Mouse (Mus musculus): ENCODE results near the gene Dennd1a.

Dennd1a gene

DNA sequence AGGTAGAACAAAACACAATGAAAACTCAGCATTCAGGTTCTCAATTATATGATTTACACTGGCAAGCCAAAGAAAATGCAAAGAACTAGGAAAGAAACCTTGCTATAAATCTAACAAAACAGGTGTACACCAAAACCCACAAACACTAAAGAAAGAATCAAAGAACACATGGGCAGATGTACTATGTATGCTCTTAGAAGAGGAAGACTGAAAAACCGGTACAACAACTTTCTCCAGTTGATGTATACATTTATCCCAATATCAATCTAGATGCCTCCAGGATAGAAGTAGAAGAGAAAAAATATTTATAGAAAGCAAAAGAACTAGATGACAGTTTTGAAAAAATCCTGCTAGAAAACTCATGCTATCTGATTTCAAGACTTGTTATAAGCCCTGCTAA lies 184.5 kb downstream of the Dennd1a start:
- no peak for DNase-seq

DNA sequence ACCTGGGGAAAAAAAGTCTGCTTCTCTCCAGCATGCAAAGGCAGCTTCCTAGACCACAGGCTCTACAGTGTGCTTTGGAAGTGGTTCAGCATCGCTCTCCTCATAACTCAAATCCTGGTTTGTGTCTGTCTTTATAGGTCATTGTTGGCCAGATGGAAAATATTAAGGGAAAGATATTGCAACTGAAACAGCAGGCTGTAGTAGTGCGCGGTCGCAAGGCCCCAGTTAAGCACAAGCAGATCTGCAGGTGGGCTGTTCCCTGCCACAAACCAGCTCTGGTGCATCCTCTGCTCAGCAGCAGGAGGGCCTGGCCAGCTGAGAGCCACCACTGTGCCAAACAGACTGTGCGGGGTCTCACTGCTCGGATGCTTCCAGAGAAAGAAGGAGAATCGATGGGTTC lies 186.9 kb downstream of the Dennd1a start:
- no peak for DNase-seq

DNA sequence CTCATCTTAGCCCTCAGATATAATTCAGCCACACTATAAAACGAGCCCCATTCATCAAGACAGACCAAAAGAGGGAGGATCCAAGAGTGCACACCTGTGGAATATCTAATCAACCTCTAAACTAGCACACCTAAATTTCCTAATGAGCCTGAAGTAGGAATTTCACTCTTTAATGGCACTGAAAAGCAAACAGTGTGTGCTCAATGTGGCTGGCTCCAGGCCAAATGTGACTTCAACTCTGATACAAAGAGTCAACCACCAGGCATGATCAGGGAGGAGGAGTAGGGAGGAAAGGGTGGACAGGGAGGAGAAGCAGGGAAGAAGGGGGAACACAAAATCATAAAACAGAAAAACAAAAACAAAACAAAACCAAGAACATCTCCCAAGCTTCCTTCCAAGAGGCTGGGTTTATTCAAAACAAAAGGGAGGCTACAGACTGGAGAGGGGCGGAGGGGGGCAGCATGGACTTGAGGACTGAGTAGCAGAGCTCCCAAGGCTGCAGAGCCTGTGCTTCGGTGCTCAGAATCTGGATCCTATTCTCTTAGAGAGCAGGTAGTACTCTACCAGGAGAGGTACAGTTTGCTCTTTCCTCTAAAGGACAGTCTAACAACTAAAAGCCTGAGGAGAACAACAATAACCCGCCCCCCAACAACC lies 187.9 kb downstream of the Dennd1a start:
- DNase-seq = peak in 1 of 2 experiments; percentile 31

DNA sequence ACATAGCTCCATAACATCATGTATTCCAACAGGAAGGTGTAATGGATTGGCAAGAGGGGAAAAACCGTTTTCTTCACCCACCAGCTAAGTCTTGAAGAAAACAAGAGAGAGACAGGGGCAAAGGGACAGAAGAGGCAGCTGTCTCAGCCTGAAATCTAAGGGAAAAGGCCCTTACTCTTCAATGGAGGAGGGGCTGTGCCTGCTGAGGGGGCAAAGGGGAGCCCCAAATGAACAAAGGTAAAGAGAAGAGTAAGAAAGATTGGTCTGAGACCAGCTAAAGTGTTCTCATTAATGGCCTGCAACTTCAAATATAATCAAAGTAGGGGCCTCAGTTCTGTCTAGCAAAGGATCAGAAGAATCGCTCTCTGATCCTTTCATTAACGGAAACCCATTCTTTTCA lies 189.7 kb downstream of the Dennd1a start:
- DNase-seq = no peak

DNA sequence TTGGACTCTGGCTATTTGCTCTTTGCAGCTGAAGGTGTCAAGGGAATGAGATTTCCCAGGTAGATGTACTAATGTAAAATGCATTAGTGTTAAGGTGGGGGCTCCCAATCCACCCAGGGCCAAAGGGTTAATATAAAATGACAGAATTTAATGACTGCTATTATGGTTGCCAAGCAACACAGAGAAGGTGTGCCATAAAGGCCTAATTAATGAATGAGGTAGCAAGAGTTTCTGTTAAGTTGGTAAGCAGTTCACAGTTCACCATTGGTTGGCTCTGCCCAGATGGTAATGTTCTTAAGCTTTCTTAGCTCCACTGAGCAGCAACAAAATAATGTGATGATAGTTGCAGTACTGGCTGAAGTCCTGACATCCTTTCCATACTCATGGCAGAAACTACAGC lies 190.9 kb downstream of the Dennd1a start:
- peak in 1 of 2 experiments; percentile 27 for DNase-seq

DNA sequence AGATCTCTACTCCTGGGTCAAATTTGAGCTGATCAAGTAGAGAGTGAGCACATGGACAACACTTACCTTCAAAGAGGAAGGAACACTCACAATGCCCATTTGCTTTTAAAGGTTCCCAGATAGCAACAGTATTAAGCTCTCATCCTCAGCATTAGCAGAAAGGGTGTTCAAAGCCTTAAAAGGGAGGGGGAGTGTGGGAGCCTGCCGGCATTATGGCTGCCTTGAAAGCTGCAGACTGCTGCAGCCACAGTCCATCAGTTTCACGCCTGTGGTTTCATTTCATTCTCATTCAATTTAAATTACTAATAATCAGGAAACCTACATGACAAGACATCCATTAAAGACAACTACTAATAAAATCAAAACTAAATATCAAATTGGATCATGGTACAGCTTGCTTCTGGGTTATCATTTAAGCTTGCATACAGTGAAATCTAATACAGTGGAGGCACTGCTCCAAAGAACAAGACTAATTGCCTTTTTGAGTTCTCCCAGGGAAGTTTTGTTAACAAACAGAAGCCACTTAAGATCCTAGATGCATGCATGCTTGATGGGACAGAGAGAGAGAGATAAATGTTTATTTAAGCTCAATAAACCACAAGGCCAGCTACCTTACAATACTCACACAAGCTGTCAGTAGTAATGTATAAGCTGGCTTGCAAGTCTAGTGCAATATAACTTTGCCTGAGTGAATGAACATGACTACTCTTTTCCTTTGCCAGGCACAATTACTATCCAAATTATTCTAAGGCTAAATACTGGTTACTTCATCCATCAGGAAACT lies 192.6 kb downstream of the Dennd1a start:
- no peak for DNase-seq

DNA sequence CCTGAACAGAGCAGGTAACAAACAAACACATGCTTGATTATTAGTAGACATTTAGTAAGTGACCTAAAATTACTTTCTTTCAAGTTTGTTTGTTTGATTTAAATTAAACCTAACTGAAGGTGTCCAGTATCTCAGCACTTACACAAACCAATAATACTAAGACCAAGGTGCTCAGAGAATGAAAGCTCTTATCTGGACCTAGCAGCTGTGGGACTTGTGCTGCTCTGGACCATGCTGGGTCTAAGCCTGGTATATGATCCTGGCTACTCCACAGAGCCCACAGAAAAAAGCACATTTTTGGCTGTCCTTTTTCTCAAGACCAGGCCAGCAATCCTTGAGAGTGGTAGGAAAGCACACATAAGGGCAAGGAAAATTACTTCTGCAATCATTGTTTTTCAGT lies 193.2 kb downstream of the Dennd1a start:
- DNase-seq = no peak

DNA sequence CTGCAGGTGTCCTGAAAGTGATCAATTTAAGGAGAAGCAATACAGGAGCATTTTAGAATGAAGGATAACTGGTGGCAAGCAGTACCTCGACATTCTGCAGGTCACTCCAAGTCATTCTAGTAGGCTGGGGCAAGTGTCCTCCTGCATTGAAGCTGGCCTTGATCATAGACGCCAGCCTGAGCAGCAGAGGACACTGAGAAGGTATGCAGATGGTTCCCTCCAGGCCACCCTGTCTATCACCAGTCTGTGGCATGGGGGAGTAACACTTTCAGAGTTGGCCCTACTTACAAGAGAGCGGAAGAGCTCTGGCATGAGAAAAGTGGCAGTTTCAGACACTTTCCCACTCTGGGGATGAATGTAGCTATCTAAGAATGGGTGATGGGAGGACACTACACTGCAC lies 193.9 kb downstream of the Dennd1a start:
- no peak for DNase-seq

DNA sequence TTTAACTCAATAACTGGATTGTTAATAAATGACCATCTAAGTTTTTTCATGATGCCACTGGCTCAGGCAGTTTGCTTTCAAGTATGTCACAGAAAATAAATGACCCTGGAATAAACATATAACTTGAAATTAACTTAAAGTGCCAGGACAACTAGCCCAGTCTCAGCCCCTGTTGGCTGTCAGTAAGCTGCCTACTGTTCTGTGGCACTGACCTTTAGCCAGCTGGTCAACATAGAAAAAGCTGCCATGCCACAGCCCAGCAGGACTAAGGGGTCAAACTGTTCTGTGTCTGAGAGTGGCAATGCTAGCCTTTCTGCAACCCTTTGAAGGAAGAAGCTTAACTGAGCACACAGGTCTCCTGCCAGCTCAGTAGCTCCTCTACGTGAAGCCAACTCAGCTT lies 198.8 kb downstream of the Dennd1a start:
- peak; percentile 67 to 77 for DNase-seq

DNA sequence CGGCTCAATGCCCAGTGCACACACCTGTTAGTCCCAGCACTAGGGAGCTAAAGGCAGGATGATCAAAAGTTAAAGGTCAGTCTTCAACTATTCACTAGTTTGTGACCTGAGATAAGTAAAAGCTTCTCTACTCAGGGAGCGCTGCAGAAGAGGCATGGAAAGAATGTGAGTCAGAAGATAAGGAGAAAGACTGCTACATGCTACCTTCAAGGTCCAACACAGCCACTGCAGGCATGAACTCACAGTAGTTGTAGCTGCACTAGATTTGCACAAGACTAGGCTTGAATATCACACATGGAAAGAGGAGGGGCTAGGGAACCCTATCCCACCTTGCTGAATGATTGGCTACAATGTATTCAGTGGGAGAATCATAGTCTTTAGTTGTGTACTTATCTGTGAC lies 202.1 kb downstream of the Dennd1a start:
- DNase-seq = no peak

DNA sequence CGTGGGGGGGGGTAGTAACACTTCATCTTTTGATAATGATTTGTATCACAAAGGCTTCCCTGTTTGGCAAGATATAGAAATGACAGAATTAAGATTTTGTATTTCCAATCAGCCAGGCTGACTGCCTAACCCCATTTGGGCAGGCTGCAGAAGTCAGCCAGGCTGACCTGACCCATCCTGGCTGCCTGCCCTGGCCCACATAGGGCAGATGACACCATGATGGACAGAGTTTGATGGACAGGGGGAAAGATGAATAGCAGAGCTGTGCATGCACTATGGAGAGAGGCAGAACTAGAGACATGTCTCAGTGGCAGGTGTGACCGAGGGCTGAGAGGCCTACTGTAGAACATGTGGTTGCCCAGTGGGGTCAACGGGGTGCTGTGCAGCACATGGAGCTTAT lies 203.9 kb downstream of the Dennd1a start:
- DNase-seq = no peak

DNA sequence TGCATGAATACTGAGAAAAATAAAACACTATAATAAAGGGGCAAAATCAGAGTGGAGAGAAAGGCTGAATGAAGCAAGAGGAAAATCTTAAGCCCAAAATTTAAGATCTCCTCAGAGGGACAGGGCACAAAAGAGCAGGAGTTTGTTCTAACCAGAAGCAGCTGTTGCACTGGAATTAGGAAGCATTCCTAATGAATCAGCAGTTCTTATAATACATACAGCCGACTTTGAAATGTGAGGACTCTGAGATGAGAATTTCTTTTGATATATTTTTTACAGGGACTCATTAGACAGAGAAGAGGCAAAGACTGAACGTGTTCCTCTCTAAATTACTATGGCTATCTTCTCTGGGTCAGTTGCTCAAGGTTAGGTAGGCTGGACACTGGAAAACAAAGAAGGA lies 212.7 kb downstream of the Dennd1a start:
- DNase-seq = no peak

DNA sequence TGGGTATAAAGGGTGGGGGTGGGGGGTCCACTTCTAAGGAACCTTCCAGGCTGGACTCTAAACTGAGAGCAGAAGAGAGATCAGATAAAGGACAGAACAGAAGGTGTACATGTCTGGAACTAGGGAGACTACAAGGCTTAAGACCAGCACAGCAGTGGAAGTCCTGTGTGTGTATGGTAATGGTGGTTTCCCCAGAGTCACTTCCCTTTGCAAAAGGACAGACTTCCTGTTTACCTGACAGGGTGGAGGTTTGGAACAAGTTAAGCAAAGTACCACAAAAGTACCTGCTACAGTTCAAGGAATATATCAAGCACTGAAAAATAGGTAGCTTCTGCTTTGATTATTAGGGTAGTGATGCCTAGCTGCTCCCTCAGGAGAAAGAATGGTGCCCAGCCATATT lies 215.1 kb downstream of the Dennd1a start:
- no peak for DNase-seq

DNA sequence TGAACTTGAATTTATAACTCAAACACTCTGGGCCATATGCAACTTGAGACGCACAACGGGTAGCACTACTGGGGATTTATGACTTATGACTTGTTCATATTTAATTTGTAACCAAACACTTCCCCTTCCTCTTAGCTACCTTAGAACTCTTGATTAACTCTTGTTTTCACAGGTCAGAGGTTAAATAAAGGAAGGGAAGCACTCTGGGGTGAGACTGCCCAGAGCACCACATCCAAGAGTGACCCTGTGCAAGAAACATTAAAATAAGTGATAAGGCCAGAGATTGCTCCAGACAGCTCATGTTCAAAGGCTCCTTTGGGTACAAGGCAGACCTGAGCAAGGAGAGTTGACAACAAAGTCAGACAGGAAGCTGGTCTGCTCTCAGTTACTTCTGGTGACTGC lies 219.0 kb downstream of the Dennd1a start:
- DNase-seq = no peak

DNA sequence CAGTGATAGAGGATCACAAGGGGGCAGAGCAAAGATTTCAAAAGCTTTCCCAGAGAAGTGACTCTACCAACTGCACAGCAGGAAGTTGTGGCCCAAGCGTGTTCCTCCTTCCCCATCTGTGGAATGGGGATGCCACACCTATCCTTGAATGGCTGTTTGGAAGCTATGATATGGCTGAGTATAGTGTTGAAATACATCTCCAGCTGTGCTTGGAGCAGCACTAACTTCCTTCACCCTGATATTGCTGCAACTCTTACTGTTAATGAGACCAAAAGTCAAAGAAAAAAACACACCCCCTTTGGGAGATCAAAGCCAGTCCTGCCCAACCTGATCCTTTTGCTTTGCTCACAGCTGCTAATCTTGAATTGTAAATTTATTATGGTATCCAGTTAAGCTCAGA lies 221.3 kb downstream of the Dennd1a start:
- DNase-seq = no peak

DNA sequence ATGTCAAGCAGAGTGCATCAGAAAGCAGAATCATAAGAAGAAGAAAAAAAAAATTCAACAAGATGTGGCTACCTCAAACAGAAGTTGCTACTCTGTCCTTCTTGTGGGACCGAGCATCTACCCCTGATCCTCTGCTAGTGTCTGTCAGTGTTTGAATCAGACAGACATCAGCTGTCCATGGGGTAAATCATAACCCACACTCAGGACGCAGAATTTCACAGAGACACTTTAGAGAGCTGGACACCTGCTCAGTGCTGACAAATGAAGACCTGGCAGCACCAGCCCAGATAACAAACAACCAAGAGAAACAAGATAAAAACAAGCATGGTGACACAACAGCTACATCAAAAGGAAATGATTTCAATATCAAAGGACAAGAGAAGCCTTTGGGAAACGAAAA lies 222.9 kb downstream of the Dennd1a start:
- DNase-seq = no peak

DNA sequence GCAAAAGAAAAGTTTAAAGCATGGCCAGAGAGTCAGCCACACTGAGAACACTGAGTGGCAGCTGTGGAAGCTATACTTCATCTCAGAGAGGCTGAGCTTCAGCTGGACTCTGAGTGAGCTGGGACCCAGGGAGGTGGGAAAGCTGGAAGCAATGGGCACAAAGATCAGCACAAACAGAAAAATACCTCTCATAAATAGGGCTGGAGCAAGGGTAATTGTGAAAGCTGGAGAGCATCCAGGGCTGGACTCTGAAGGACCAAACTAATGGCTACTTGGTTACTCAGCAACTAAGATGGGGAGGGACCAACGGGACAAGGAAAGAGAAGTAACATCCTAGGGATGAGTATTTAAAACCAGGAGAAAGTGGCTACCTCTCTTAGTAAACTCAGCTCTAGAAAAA lies 225.0 kb downstream of the Dennd1a start:
- peak; percentile 76 to 82 for DNase-seq

DNA sequence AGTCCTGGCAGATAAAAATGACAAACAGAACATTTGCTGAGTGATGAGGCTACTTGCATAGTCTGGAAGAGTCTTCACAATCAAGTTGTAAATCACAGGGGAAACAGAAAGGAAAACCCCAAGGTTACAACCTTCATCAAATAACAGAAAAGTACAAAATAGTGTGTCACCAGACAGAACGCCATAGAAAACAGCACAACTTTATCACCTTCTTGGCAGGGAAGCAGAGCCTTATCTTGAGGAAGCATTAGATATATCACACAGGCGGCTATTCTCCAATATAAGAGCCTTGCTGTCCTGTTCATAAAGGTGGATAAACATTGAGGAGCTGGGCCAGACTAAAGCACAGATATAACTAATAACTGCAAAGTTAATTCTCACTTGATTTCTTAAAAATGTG lies 225.7 kb downstream of the Dennd1a start:
- no peak for DNase-seq

DNA sequence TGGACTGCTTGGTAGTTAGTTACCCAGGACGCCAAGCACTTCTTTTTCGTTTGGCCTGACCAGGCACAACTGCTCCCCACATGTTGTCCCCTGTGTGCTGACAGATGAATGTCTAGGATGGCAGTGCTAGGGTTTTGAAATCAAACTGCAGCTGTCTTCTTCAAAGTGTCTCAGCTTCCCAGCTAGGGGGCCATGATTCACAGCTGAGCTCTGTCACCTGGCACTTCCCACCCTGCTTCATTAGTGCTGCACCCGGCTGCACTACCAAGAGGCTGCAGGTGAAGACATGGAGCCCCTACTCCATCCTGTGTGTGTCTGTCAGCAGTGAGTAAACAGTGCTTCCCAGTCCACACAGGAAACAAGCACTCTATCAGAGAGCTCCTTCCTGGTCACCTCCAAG lies 234.8 kb downstream of the Dennd1a start:
- DNase-seq = no peak

DNA sequence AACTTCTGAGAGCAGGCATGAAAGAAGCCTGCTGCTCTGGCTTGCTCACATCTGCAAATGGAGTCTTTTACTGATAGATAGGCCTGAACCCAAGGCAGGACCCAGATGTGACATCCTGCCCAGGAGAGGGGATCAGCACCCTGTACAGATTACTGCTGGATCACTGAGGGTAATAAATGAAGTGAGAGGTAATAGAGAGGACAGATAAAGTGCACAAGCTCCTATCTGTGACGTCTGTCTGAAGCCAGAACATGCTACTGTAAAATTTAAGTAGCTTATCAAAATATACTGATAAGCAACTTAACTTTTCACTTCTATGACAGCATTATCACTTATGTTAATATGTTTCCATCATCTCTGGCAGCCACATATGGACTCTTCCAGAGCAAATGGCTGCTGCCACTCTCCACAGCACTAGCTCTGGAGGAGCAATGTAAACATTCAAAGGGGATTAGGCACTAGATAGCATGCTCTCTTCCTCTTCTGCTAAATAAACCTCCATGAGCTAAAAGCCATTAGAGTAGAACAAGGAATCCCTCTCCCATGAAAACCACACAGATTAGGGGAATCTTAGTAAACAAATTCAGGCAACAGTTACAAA lies 235.6 kb downstream of the Dennd1a start:
- DNase-seq = no peak

DNA sequence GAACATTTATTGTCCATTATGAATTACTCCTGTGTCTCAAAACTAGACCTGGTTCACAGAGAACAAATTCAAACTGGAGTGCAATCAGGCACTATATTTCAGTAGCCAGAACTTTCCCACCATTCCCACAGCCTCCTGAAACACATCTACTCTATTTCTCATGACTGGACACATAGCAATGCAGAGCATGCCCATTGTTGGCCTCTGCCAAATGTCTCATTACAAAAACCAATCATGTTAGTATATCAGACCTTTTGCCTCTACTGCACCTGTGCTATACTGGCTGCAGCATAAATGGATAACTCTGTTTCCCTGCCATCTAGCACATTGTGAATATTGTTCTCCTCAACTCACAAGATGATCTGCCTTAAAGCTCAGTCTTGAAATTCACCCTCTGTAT lies 238.2 kb downstream of the Dennd1a start:
- DNase-seq = no peak

DNA sequence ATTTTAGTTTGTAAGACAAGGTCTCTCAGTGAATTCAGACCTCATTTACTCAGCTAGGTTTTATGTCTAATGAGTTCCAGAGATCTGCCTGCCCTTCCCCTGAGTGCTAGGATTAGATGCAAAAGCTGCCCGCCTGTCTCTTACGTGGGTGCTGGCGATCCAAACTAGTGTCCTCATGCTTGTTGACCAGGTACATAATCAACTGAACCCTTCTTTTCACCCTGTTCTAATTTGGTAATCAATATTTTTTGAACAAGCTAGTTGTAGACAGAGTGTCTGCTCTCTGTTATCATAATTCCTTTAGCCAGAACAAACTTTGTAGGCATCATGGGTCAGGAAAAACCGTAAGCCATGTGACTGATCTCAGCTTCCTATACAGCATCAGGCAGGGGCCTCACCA lies 241.9 kb downstream of the Dennd1a start:
- DNase-seq = no peak

DNA sequence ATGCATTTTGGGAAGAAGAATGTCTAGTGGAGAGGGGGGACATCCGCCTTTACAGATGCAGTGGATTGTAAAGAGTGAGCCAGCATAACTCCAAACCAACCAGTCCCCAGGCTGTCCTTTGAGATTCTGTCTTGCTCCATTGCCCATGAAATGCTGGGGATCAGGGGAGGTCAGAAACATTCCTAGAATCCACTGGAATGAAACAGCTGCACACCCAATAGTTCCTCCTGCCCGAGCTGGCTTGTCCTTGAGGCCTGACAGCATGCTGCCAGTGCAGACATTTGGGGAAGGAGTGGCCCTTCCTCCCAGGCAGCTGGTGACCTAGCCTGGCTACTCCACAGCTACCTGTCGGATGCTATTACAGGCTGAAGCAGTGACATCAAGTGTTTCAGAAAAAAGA lies 246.3 kb downstream of the Dennd1a start:
- peak; percentile 86 to 93 for DNase-seq

DNA sequence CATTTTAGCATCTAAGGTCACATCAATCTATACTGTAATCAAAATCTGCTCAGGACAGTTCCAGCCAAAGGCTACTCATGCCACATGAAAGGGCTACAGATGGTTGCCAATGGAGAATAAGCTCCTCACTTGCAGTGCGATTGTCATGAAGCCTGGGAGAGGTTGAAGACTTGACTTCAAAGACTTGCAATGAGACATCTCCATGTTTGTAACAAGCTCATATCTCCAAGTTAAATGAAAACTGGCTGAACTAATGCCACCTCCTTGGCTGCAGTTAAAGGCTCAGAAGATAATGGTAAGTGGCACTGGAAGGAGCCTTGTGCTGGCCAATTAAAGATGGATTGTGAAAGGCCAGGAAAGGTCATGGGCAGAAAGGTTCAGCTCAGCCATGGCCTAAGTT lies 247.6 kb downstream of the Dennd1a start:
- DNase-seq = no peak
